Comparison of ENCODE assay signal across 35 mouse cellular contexts in genomic region chr16:42612011-42612410, GRCm38 (mm10).
"Had no signal": no experiment of that assay in that cellular context is flagged by ENCODE, and none has a peak within 500 bp of the region (broad histone marks: within the 10 kb centered on the region; RNA-seq: fewer than 3 reads in every experiment).

No protein-coding gene starts in this region.

- H3K4me1 ChIP-seq: heart, embryonic 15.5 days; hindbrain, embryonic 12.5 days; hindbrain, embryonic 13.5 days; hindbrain, embryonic 15.5 days; intestine, embryonic 15.5 days; kidney, embryonic 15.5 days had no signal

- ATAC-seq: hindbrain, embryonic 16.5 days; hindbrain, postnatal 0 days; inflammation-experienced regulatory T-cells, adult 6 months; intestine, embryonic 15.5 days; intestine, embryonic 16.5 days; intestine, postnatal 0 days had no signal

- H3K4me2 ChIP-seq: heart, embryonic 11.5 days; heart, embryonic 12.5 days; heart, embryonic 13.5 days; heart, embryonic 15.5 days; hindbrain, embryonic 12.5 days; hindbrain, embryonic 13.5 days; hindbrain, embryonic 14.5 days; hindbrain, embryonic 15.5 days; intestine, embryonic 15.5 days; kidney, embryonic 15.5 days had no signal

- H3K9me3 ChIP-seq: heart, embryonic 12.5 days; heart, embryonic 13.5 days; heart, embryonic 15.5 days; hindbrain, embryonic 10.5 days; hindbrain, embryonic 12.5 days; hindbrain, embryonic 13.5 days; hindbrain, embryonic 15.5 days; intestine, embryonic 15.5 days; kidney, embryonic 15.5 days had no signal

- H3K36me3 ChIP-seq: heart, embryonic 12.5 days; heart, embryonic 13.5 days; heart, embryonic 15.5 days; hindbrain, embryonic 10.5 days; hindbrain, embryonic 12.5 days; hindbrain, embryonic 13.5 days; hindbrain, embryonic 15.5 days; intestine, embryonic 15.5 days; kidney, embryonic 15.5 days had no signal

- H3K4me3 ChIP-seq: heart, embryonic 12.5 days; heart, embryonic 13.5 days; heart, embryonic 15.5 days; hindbrain, embryonic 10.5 days; hindbrain, embryonic 12.5 days; hindbrain, embryonic 13.5 days; hindbrain, embryonic 15.5 days; intestine, embryonic 15.5 days; kidney, embryonic 15.5 days; layer of hippocampus, adult 2 months; left cerebral cortex, adult 2 months had no signal

- H3K27ac ChIP-seq: heart, embryonic 13.5 days; heart, embryonic 15.5 days; hindbrain, embryonic 10.5 days; hindbrain, embryonic 12.5 days; hindbrain, embryonic 13.5 days; hindbrain, embryonic 14.5 days; hindbrain, embryonic 15.5 days; hindbrain, postnatal 0 days; intestine, embryonic 15.5 days; kidney, embryonic 15.5 days; kidney, postnatal 0 days; layer of hippocampus, adult 2 months; left cerebral cortex, adult 2 months had no signal

- H3K27me3 ChIP-seq: heart, embryonic 12.5 days; heart, embryonic 13.5 days; heart, embryonic 15.5 days; hindbrain, embryonic 12.5 days; hindbrain, embryonic 13.5 days; hindbrain, embryonic 15.5 days; intestine, embryonic 15.5 days; kidney, embryonic 15.5 days had no signal

- H3K9ac ChIP-seq: heart, embryonic 12.5 days; heart, embryonic 13.5 days; heart, embryonic 15.5 days; hindbrain, embryonic 12.5 days; hindbrain, embryonic 13.5 days; hindbrain, embryonic 14.5 days; hindbrain, embryonic 15.5 days; intestine, embryonic 15.5 days; kidney, embryonic 15.5 days had no signal

- DNase-seq: heart, postnatal 10 days; heart, postnatal 14 days; heart, postnatal 36 days; heart, postnatal 4 days; kidney, adult 11 months; kidney, adult 18-20 months; kidney, adult 2 months; kidney, adult 8-10 months; kidney, adult 9 months; kidney, postnatal 10 days; kidney, postnatal 14 days; kidney, postnatal 25 days; kidney, postnatal 36 days; kidney, postnatal 4 days; layer of hippocampus, adult 9-11 months; layer of hippocampus, postnatal 36 days had no signal
